Mouse (Mus musculus) c-Kit-positive CD71-positive TER-119-positive erythroid progenitor cells, embryonic 14.5 days (primary cell): ENCODE data around the gene Mobp.

Experiments
- DNase-seq: peaks from one replicate; pipeline ENCODE4 v3.0.0-alpha.2; 2013; ENCODE audit warnings: low spot score

The Mobp gene

GRCm38 (mm10) chr9:120210865-120211264 lies 61.4 kb downstream of the Mobp start:
- DNase-seq, result no peak

GRCm38 (mm10) chr9:120212936-120213335 lies 63.4 kb downstream of the Mobp start:
- no peak for DNase-seq

- DNase-seq, result no peak
Observed at GRCm38 (mm10) chr9:120214978-120215495, 65.5 kb downstream of the Mobp start.

- DNase-seq, result no peak
Observed at GRCm38 (mm10) chr9:120219411-120219810, 69.9 kb downstream of the Mobp start.
